11 mouse cellular contexts compared by ENCODE assay signal in the genomic region with DNA sequence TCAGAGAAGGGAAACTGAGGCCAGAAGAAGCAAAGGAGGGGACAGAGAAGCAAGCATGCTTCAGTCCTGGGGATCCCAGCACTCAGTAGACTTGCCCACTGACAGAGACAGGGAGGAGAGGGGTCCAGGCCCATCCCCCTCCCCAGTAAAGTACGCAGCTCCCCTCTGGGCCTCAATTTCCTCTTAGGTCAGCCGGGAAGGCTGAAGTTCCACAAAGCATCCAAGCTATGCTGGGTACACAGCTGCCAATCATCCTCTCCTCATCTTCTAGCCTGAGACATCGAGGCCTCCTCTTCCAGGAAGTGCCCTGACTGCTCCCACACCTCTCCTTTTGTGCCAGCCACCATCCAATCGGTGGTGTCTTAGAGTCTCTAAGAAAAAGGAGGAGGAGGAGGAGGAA. TPM values are rescaled to one million over a fixed set of nuclear protein-coding genes. Genes with fewer than 3 reads are reported as not detected.
DNase-seq lines count a peak whose midpoint lies in the region; ATAC-seq and TF ChIP-seq lines count a peak whose summit lies in the region.
"Had no signal": no experiment of that assay in that cellular context is flagged by ENCODE, and none has a peak within 500 bp of the region (broad histone marks: within the 10 kb centered on the region; RNA-seq: fewer than 3 reads in every experiment).

No protein-coding gene starts in this region.

- peaks cover 40 to 47% of the 10 kb centered on the region in 2 experiments for H3K4me1 ChIP-seq in heart, embryonic 14.5 days (ENCODE audit: control insufficient read depth in 2 of 2, insufficient read depth in 2 of 2, low read length in 2 of 2)
- peaks cover 84% of the 10 kb centered on the region for H3K4me1 ChIP-seq in lung, embryonic 15.5 days
- H3K4me1 ChIP-seq in embryonic facial prominence, embryonic 12.5 days: peaks cover 61% of the 10 kb centered on the region
- H3K4me1 ChIP-seq in thymus, adult 2 months (replicated peaks; ENCODE audit: control insufficient read depth, insufficient read depth, low read length): no peaks in the 10 kb centered on the region
- H3K4me1 ChIP-seq: liver, embryonic 15.5 days had no signal

- no peak for TF ChIP-seq CTCF in thymus, adult 2 months (IDR thresholded peaks at IDR 0.05; ENCODE audit: borderline replicate concordance, control insufficient read depth, extremely low read depth, insufficient read depth, low read length, poor library complexity)

- peak overlapping the region in 1 of 2 experiments; percentile 74; a peak in 2 of 4 replicates for H3K27ac ChIP-seq in heart, embryonic 14.5 days (replicated peaks in 1 of 2; ENCODE audit: control insufficient read depth in 1 of 2, insufficient read depth in 1 of 2, low read depth in 2 of 2, low read length in 2 of 2)
- H3K27ac ChIP-seq in lung, embryonic 15.5 days: peak overlapping the region; percentile 95
- peak overlapping the region; percentile 96 for H3K27ac ChIP-seq in embryonic facial prominence, embryonic 12.5 days
- no peak overlapping the region for H3K27ac ChIP-seq in thymus, adult 2 months (ENCODE audit: control insufficient read depth, insufficient read depth, low read length)
- H3K27ac ChIP-seq: liver, embryonic 15.5 days had no signal

- H3K36me3 ChIP-seq in heart, embryonic 14.5 days (ENCODE audit: control insufficient read depth, insufficient read depth, low read length): no peaks in the 10 kb centered on the region
- no peaks in the 10 kb centered on the region for H3K36me3 ChIP-seq in lung, embryonic 15.5 days
- no peaks in the 10 kb centered on the region for H3K36me3 ChIP-seq in embryonic facial prominence, embryonic 12.5 days
- no peaks in the 10 kb centered on the region for H3K36me3 ChIP-seq in thymus, adult 2 months (ENCODE audit: control insufficient read depth, insufficient read depth, low read length)
- H3K36me3 ChIP-seq: forebrain, embryonic 15.5 days; liver, embryonic 15.5 days had no signal

- H3K9me3 ChIP-seq in heart, embryonic 14.5 days (ENCODE audit: control insufficient read depth, low read length): no peaks in the 10 kb centered on the region
- H3K9me3 ChIP-seq in lung, embryonic 15.5 days: no peaks in the 10 kb centered on the region
- H3K9me3 ChIP-seq in embryonic facial prominence, embryonic 12.5 days: no peaks in the 10 kb centered on the region
- H3K9me3 ChIP-seq: forebrain, embryonic 15.5 days; liver, embryonic 15.5 days had no signal

- DNase-seq in heart, postnatal 4 days: no peak
- no peak for DNase-seq in lung, postnatal 36 days
- DNase-seq in mesoderm, embryonic 11.5 days (ENCODE audit: low read depth, low spot score): peak; percentile 53
- no peak for DNase-seq in thymus, adult 2 months
- no peak for DNase-seq in layer of hippocampus, adult 9-11 months
- DNase-seq: cerebellum, adult 8-10 months had no signal

- TF ChIP-seq POLR2A in thymus, adult 2 months (IDR thresholded peaks at IDR 0.05; ENCODE audit: control insufficient read depth, extremely low read depth, insufficient read depth, low read length, poor library complexity): no peak

- no peak overlapping the region for H3K4me3 ChIP-seq in heart, embryonic 14.5 days (ENCODE audit: control insufficient read depth in 1 of 2, insufficient read depth in 1 of 2, low read depth in 1 of 2, low read length in 2 of 2)
- H3K4me3 ChIP-seq in lung, embryonic 15.5 days: no peak overlapping the region
- H3K4me3 ChIP-seq in embryonic facial prominence, embryonic 12.5 days: no peak overlapping the region
- no peak overlapping the region for H3K4me3 ChIP-seq in thymus, adult 2 months (ENCODE audit: control insufficient read depth, insufficient read depth, low read length)
- H3K4me3 ChIP-seq: forebrain, embryonic 15.5 days; liver, embryonic 15.5 days had no signal

- WGBS in heart, embryonic 14.5 days: 43% methylated on average over 4 of the region's 4 CpGs
- 33% methylated on average over 3 of the region's 4 CpGs for WGBS in lung, embryonic 15.5 days
- WGBS in embryonic facial prominence, embryonic 12.5 days: 25% methylated on average over 4 of the region's 4 CpGs
- 96% methylated on average over 3 of the region's 4 CpGs for WGBS in thymus, adult 2 months

- H3K27me3 ChIP-seq in heart, embryonic 14.5 days (ENCODE audit: control insufficient read depth, insufficient read depth, low read length): no peaks in the 10 kb centered on the region
- no peaks in the 10 kb centered on the region for H3K27me3 ChIP-seq in lung, embryonic 15.5 days
- no peaks in the 10 kb centered on the region for H3K27me3 ChIP-seq in embryonic facial prominence, embryonic 12.5 days
- H3K27me3 ChIP-seq in thymus, adult 2 months (ENCODE audit: control insufficient read depth, insufficient read depth, low read length): no peaks in the 10 kb centered on the region
- H3K27me3 ChIP-seq: forebrain, embryonic 15.5 days had no signal

- ATAC-seq in heart, embryonic 14.5 days (ENCODE audit: insufficient number of reproducible peaks, insufficient read depth, low FRiP score, low read depth): no peak
- ATAC-seq in lung, embryonic 15.5 days (ENCODE audit: borderline replicate concordance, extremely low read depth, low FRiP score, low TSS enrichment): no peak
- no peak for ATAC-seq in embryonic facial prominence, embryonic 12.5 days (ENCODE audit: insufficient number of reproducible peaks, insufficient read depth, low FRiP score, low TSS enrichment)
- ATAC-seq: forebrain, embryonic 15.5 days had no signal

- 0 out of 2 replicates have a peak overlapping the region, but pooled peaks have one; percentile 13 for H3K4me2 ChIP-seq in heart, embryonic 14.5 days (ENCODE audit: low read length)
- peak overlapping the region; percentile 34; the same call in 1 of the 2 replicates for H3K4me2 ChIP-seq in lung, embryonic 15.5 days
- H3K4me2 ChIP-seq in embryonic facial prominence, embryonic 12.5 days (replicated peaks): 0 out of 2 replicates have a peak overlapping the region, but pooled peaks have one; percentile 45
- H3K4me2 ChIP-seq: forebrain, embryonic 15.5 days; liver, embryonic 15.5 days had no signal

- peak overlapping the region; percentile 2; the same call in 1 of the 2 replicates for H3K9ac ChIP-seq in heart, embryonic 14.5 days (ENCODE audit: low read length)
- peak overlapping the region; percentile 14; the same call in 1 of the 2 replicates for H3K9ac ChIP-seq in lung, embryonic 15.5 days
- H3K9ac ChIP-seq in embryonic facial prominence, embryonic 12.5 days: no peak overlapping the region
- H3K9ac ChIP-seq: forebrain, embryonic 15.5 days; liver, embryonic 15.5 days had no signal

RNA-seq across cellular contexts. Expression of a gene that starts 35.6 kb away (rescaled TPM):
- 166 and 175 TPM in 2 replicates for polyA plus RNA-seq in heart, embryonic 14.5 days (2014; fragmentation: Nextera tagmentation; extraction: Ambion mirVana)
- 100 to 1,000 TPM; 131 to 137 TPM for total RNA-seq in heart, postnatal 4 days (2021)
- 280 and 282 TPM in 2 replicates for polyA plus RNA-seq in lung, embryonic 15.5 days (2015; fragmentation: Nextera tagmentation; extraction: Ambion mirVana)
- polyA plus RNA-seq in embryonic facial prominence, embryonic 12.5 days (2016; fragmentation: Nextera tagmentation; extraction: Ambion mirVana): 256 and 272 TPM in 2 replicates
- 161 and 174 TPM in 2 replicates for polyA plus RNA-seq in thymus, adult 2 months (2012; rRNA removed)

RNA-seq across cellular contexts. Expression of a gene that starts 58.3 kb away (rescaled TPM):
- polyA plus RNA-seq in heart, embryonic 14.5 days (2014; fragmentation: Nextera tagmentation; extraction: Ambion mirVana): 11.8 and 12.5 TPM in 2 replicates
- 1 to 10 TPM; 4.3 to 5.0 TPM for total RNA-seq in heart, postnatal 4 days (2021)
- 107 and 109 TPM in 2 replicates for polyA plus RNA-seq in lung, embryonic 15.5 days (2015; fragmentation: Nextera tagmentation; extraction: Ambion mirVana)
- 76.3 and 83.4 TPM in 2 replicates for polyA plus RNA-seq in embryonic facial prominence, embryonic 12.5 days (2016; fragmentation: Nextera tagmentation; extraction: Ambion mirVana)
- polyA plus RNA-seq in thymus, adult 2 months (2012; rRNA removed): 10.6 and 10.7 TPM in 2 replicates
